Mouse (Mus musculus) heart, adult 2 months (tissue): ENCODE measurements around the gene Mink1. TPM values are rescaled to one million over a fixed set of nuclear protein-coding genes. Genes with fewer than 3 reads are reported as not detected.

ENCODE experiments used
- DNase-seq, 2 experiments: peaks; one replicate each; pipeline ENCODE4 v3.0.0; 2021
- H3K27ac ChIP-seq: fragments of 200-600 bp; 2 replicates; pipeline ENCODE4 v1.8.1; 2022
- H3K27me3 ChIP-seq: fragments of 200-500 bp; 2 replicates; pipeline ENCODE4 v1.6.1; 2012; ENCODE audit warnings: mild to moderate bottlenecking, low read length, inconsistent platforms, mixed read lengths; ENCODE audit not compliant: control insufficient read depth, insufficient read depth
- H3K36me3 ChIP-seq: fragments of 200-500 bp; 2 replicates; pipeline ENCODE4 v1.6.1; 2012; ENCODE audit warnings: low read length, inconsistent platforms; ENCODE audit not compliant: control insufficient read depth, insufficient read depth
- H3K4me1 ChIP-seq: fragments of 200-500 bp; 2 replicates; pipeline ENCODE4 v1.6.1; 2011; ENCODE audit warnings: low read length; ENCODE audit not compliant: control insufficient read depth, insufficient read depth
- H3K4me3 ChIP-seq: fragments of 200-600 bp; 2 replicates; pipeline ENCODE4 v1.8.1; 2022
- H3K79me2 ChIP-seq: fragments of 200-500 bp; replicated peaks from 2 replicates; pipeline ENCODE4 v1.6.1; 2012; ENCODE audit warnings: mild to moderate bottlenecking, inconsistent platforms, low read length, moderate library complexity, mixed read lengths; ENCODE audit not compliant: control insufficient read depth, insufficient read depth
- H3K9ac ChIP-seq: fragments of 200-500 bp; 2 replicates; pipeline ENCODE4 v1.6.1; 2012; ENCODE audit warnings: low read depth, mild to moderate bottlenecking, control low read depth, inconsistent platforms, low read length, mixed read lengths
- CTCF ChIP-seq: fragments of 200-600 bp; IDR thresholded peaks from 2 replicates; pipeline ENCODE4 v1.8.1; 2022; ENCODE audit warnings: antibody characterized with exemption, mild to moderate bottlenecking, moderate library complexity
- EP300 ChIP-seq: fragments of 200-500 bp; IDR thresholded peaks from 2 replicates; pipeline ENCODE4 v1.6.1; 2011; ENCODE audit warnings: low read depth, low read length, control low read depth; ENCODE audit not compliant: insufficient read depth
- POLR2A ChIP-seq: fragments of 200-500 bp; IDR thresholded peaks from 2 replicates; pipeline ENCODE4 v1.6.1; 2011; ENCODE audit warnings: mild to moderate bottlenecking, low read depth, low read length, control low read depth; ENCODE audit not compliant: insufficient read depth
- WGBS: fragments of 180-500 bp; shearing (Covaris S2); methylation state at CpG from one replicate; pipeline ENCODE4 v1.1.7; 2018; 5-methylcytosine and 5-hydroxymethylcytosine counted together
- intact Hi-C: fragments of 180-260 bp; cut with DNase I; formaldehyde crosslinking; loops from one replicate; pipeline ENCODE4 v1.15.1; 2025
- polyA plus RNA-seq: library from polyadenylated mRNA; depleted of rRNA; stranded (reverse); fragments of >200 nt; gene quantifications from 2 replicates; pipeline ENCODE4 v1.2.3, GENCODE M21; 2012
- total RNA-seq, 2 experiments: library from RNA; stranded (reverse); gene quantifications; 2 replicates each; pipeline ENCODE4 v1.2.3; 2021

Gene Mink1
- total and polyA plus RNA-seq, 3 experiments = 40.8 to 46.8 (median 41.3) TPM

DNA sequence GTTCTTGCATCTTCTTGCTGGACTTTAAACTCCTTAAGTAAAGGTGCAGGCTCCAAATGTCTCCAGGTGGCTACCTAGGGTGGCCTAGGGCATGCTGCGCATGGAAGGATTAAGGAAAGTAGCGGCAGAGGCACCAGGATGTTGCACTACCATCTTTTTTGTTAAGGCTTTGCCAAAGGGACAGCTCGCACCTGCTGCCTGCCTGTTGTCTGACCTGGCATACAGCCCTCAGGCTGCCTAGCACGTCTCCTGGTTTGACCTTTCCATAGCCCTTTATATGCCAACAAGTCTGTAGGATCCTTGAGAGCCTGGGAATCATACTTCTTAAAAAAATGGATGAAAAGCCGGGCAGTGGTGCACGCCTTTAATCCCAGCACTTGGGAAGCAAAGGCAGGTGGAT, 80.4 kb downstream of the Mink1 start:
- H3K4me3 ChIP-seq = no peak overlapping the region
- 0 out of 2 replicates have a peak, but pooled peaks cover 3% of the 10 kb centered on the region for H3K36me3 ChIP-seq
- no peak overlapping the region for H3K27ac ChIP-seq
- TF ChIP-seq EP300 (no peak), POLR2A (no peak), CTCF (no peak)
- H3K27me3 ChIP-seq = no peaks in the 10 kb centered on the region
- 82% methylated on average over 6 of the region's 6 CpGs for WGBS
- no peak for DNase-seq
- peaks cover 13% of the 10 kb centered on the region for H3K4me1 ChIP-seq
- peaks cover 4% of the 10 kb centered on the region for H3K79me2 ChIP-seq
- H3K9ac ChIP-seq = no peak overlapping the region
- intact Hi-C loops = no loop called here

DNA sequence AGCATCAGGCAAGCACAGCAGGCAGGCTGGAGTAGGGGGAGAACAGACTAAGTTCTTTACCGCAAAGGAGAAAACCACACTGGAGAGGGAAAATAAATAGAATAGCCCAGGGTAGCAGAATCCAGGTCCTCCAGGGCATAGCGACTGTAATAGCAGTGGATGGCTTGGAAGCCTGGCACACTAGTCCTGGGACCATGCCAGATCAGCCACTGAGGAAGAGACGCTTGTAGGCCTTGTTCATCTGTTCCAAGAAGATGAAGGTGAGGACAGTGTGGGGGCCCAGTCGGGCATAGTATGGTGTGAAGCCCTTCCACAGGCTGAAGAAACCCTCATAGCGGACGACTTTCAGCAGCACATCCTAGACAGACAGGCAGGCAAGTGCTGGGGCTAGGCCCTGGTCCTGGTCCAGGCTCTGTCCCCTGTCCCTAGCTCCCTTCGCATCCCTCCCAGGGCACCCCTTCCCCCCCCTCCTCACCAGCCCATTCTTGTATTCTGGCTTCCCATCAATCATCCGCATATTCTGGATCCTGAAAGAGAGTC, 82.0 kb downstream of the Mink1 start:
- TF ChIP-seq POLR2A (no peak), EP300 (no peak), CTCF (no peak)
- no peaks in the 10 kb centered on the region for H3K27me3 ChIP-seq
- no peak for DNase-seq
- no peak overlapping the region for H3K9ac ChIP-seq
- peaks cover 4% of the 10 kb centered on the region for H3K79me2 ChIP-seq
- peaks cover 14% of the 10 kb centered on the region for H3K4me1 ChIP-seq
- intact Hi-C loops = loop anchor here (5.0 kb wide), 1 partner anchor 43 kb away; the partner anchor contains the start of gene Camta2
- H3K4me3 ChIP-seq = no peak overlapping the region
- H3K27ac ChIP-seq = no peak overlapping the region
- peaks cover 10% of the 10 kb centered on the region; the same call in 1 of the 2 replicates for H3K36me3 ChIP-seq
- WGBS = 76% methylated on average over 8 of the region's 8 CpGs

DNA sequence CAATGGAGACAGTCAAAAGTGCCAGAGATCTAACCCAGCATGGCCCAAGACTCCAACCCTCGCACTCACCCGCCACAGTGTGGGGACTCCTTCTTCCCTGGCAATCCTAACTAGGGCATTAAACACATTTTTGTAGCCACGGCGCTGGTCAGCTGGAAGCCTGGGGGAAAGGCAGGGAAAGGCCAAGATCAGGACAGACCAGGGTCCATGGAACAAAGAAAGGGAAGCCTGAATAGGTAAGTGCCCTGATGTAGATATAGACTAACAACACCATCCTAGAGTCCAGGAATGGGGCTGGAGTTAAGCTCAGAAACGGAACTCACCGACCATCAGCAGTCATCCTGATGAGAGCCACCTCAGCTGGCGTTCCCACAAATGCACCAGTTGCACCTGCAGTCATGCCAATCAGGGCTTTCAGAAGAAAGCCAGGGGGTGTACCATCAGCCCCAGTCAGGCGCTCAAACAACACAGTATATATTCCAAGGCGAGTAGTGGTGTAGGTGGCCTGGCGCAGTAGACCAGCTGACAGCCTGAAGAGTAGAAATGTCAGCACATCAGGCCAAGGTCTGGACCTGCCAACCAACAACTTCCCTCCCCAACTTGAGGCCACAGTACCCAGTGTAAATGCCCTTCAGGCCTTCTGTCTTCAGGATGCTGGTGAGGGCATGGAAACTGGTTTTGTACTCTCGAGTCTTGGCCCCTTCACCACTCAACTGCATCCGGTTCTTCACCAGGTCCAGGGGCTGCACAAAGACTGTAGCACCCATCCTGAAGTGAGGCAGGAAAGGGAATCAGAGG, 83.0 kb downstream of the Mink1 start:
- WGBS = 62% methylated on average over 12 of the region's 12 CpGs
- Histone ChIP-seq H3K27me3 (no peaks in the 10 kb centered on the region), H3K27ac (peak overlapping the region; percentile 96), H3K4me1 (peaks cover 12% of the 10 kb centered on the region), H3K4me3 (peak overlapping the region; percentile 60), H3K9ac (peak overlapping the region; percentile 85), H3K36me3 (peaks cover 16% of the 10 kb centered on the region; the same call in 1 of the 2 replicates), H3K79me2 (peaks cover 4% of the 10 kb centered on the region)
- TF ChIP-seq POLR2A = no peak
- TF ChIP-seq EP300 = no peak
- TF ChIP-seq CTCF = no peak
- peak in 1 of 2 experiments; percentile 33 for DNase-seq
- intact Hi-C loops = loop anchor here (2.0 to 5.0 kb wide), 3 partner anchors 23 to 55 kb away; partner anchors contain the start of genes Camta2, Inca1, Kif1c and Spag7

DNA sequence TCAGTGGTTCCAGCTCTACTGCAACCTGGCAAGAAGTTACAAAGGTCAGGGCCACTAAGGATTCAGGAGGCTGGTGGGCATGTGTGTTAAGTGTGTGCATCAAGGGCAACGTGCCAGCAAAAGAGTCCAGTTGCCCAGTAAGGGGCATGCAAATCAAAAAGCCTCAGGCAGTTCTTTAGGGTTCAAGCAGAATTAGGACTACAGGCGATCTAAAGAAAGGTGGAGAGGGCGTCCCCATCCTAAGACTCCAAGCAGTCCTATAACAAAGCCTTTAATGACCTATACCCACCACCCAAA, 83.5 kb downstream of the Mink1 start:
- TF ChIP-seq CTCF = no peak
- TF ChIP-seq EP300 = no peak
- TF ChIP-seq POLR2A = no peak
- H3K4me1 ChIP-seq = peaks cover 12% of the 10 kb centered on the region
- peak overlapping the region; percentile 96 for H3K27ac ChIP-seq
- H3K4me3 ChIP-seq = peak overlapping the region; percentile 60
- DNase-seq = no peak
- 21% methylated on average over 3 of the region's 3 CpGs for WGBS
- peaks cover 4% of the 10 kb centered on the region for H3K79me2 ChIP-seq
- intact Hi-C loops = loop anchor here (2.0 to 5.0 kb wide), 3 partner anchors 23 to 55 kb away; partner anchors contain the start of genes Camta2, Inca1, Kif1c and Spag7
- H3K27me3 ChIP-seq = no peaks in the 10 kb centered on the region
- H3K36me3 ChIP-seq = peaks cover 18% of the 10 kb centered on the region; the same call in 1 of the 2 replicates
- H3K9ac ChIP-seq = peak overlapping the region; percentile 85

DNA sequence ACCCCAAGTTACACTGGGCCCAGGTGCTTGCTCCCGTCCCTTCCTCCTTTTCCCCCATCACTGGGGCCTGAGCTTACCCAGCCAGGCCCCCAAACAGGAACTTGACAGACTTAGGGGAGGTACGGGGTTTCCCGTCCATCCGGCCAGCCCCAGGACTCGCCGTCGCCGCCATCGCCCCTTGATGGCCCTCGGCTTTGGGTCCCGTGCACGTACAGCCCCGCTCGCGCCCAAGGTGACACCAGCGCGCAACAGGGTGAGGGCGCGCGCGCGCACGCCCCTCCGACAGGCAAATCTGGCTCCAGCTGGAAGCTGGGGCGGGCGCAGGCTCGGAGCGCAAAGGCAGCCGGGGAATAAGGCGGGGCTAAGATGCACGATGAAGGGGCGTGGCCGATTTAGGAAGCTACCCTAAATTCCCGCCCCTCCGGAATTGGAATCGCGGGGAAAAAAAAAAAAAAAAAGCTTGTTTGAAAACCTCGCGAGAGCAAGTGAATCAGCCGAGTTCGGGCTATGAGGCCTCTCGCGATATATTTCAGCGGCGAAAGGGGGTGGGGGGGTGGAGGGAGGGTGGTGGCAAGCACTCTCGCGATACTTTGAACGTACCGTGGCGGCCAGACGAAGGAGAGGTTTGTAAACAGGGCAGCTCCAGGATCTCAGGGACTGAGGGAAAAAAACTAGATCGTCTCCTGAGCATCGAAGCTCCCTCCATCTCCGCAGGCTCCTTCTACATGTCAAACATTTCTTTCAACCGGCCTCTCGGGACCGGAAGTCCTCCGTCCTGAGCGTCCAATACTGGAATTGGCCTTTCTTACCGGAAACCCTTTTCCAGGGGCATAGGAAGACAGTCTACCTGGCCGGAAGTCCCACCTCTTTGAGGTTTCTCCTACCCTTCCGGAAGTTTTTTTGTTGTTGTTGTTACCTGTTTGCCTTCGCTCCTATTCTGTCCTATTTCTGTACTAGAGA, 84.3 kb downstream of the Mink1 start, which contains the start of the genes Rnf167 and Slc25a11:
Rnf167 (plus strand) TSS at position 545 of the 960 bp plus-strand sequence.
Slc25a11 (minus strand) TSS at position 789 of the 960 bp plus-strand sequence.
- H3K9ac ChIP-seq = peak within 1 kb of the TSS; percentile 85
- peak within 1 kb of the TSS; percentile 96 for H3K27ac ChIP-seq
- H3K4me3 ChIP-seq = peak within 1 kb of the TSS; percentile 83
- DNase-seq = peak; percentile 94 to 97
- no peaks in the 10 kb centered on the region for H3K27me3 ChIP-seq
- WGBS = under 1% methylated on average over 63 of the region's 63 CpGs
- peaks cover 24% of the 10 kb centered on the region for H3K36me3 ChIP-seq
- TF ChIP-seq EP300 (peak; percentile 69; the same call in 1 of the 2 replicates), CTCF (peak; percentile 14; the same call in 1 of the 2 replicates), POLR2A (peak; percentile 89)
- peaks cover 4% of the 10 kb centered on the region for H3K79me2 ChIP-seq
- intact Hi-C loops = loop anchor here (2.0 to 5.0 kb wide), 3 partner anchors 22 to 54 kb away; partner anchors contain the start of genes Camta2, Inca1, Kif1c and Spag7
- H3K4me1 ChIP-seq = peaks cover 14% of the 10 kb centered on the region
